Mouse (Mus musculus) neural tube, embryonic 12.5 days (tissue): ENCODE results near the gene Pnpla1. TPM values are rescaled to one million over a fixed set of nuclear protein-coding genes. Genes with fewer than 3 reads are reported as not detected.

Experiments
- ATAC-seq: fragments of 200-750 bp; cut with Nextera tagmentation; 2 replicates; pipeline ENCODE4 v1.8.0; 2017; ENCODE audit warnings: low read depth, mild to moderate bottlenecking, moderate TSS enrichment, moderate library complexity; ENCODE audit not compliant: low FRiP score
- H3K27ac ChIP-seq: fragments of 300-500 bp; sonication (generic); 2 replicates; pipeline ENCODE4 v1.5.1; 2016
- H3K27me3 ChIP-seq: fragments of 300-500 bp; sonication (generic); replicated peaks from 2 replicates; pipeline ENCODE4 v1.6.1; 2016; ENCODE audit warnings: mild to moderate bottlenecking
- H3K36me3 ChIP-seq: fragments of 300-500 bp; sonication (generic); 2 replicates; pipeline ENCODE4 v1.6.1; 2016; ENCODE audit warnings: mild to moderate bottlenecking
- H3K4me1 ChIP-seq: fragments of 300-500 bp; sonication (generic); 2 replicates; pipeline ENCODE4 v1.6.1; 2016
- H3K4me2 ChIP-seq: fragments of 300-500 bp; sonication (generic); replicated peaks from 2 replicates; pipeline ENCODE4 v1.6.1; 2016; ENCODE audit warnings: mild to moderate bottlenecking
- H3K4me3 ChIP-seq: fragments of 300-500 bp; sonication (generic); 2 replicates; pipeline ENCODE4 v1.5.1; 2016
- H3K9ac ChIP-seq: fragments of 300-500 bp; sonication (generic); 2 replicates; pipeline ENCODE4 v1.6.1; 2016; ENCODE audit warnings: mild to moderate bottlenecking
- H3K9me3 ChIP-seq: fragments of 300-500 bp; sonication (generic); 2 replicates; pipeline ENCODE4 v1.6.1; 2016; ENCODE audit warnings: mild to moderate bottlenecking
- WGBS: fragments of 180-500 bp; shearing (Covaris S2); methylation state at CpG from one replicate; pipeline ENCODE4 v1.1.7; 2016; 5-methylcytosine and 5-hydroxymethylcytosine counted together
- polyA plus RNA-seq: library from polyadenylated mRNA; unstranded; fragments of >200 nt; fragmentation: Nextera tagmentation; extraction: Ambion mirVana; gene quantifications from 2 replicates; pipeline ENCODE4 v1.2.1, GENCODE M21; 2016

Gene Pnpla1
- polyA plus RNA-seq, 1 experiment from 2014 or later: not detected

DNA sequence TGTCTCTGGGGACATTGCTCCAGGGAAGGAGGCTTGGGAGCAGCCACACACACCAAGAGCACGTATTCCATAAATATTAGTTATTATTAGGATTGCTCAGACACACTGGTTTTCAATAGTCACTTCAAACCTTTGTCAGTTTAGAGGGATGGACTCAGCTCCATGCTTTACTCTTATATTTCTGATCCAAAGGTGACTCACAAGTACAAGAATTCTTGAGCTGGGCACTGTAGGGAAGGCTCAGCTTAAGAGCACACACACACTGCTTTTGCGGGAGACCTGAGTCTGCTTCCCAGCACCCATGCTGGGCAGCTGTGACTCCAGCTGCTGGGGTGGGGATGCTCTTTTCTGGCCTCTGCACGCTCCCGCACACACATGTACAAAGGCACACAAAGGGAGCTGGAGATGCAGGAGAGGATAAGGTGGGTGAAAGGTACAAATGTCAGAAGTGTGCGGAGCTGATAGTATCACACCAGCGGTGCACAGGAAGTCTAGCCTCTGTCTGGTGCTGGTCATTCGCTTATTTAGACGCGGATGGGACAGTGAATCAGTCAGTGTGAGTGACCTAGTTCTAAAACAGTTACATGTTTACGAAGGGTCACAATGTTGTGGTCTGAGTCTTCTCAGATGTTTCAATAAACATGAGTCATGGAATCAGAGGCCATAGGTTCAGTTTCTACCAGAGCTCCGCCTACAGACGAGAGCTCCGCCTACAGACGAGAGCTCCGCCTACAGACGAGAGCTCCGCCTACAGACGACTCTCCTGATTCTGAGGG lies 73.4 kb downstream of the Pnpla1 start:
- Histone ChIP-seq H3K9ac (no peak overlapping the region), H3K27me3 (no peaks in the 10 kb centered on the region), H3K9me3 (no peaks in the 10 kb centered on the region), H3K27ac (no peak overlapping the region), H3K36me3 (no peaks in the 10 kb centered on the region), H3K4me1 (peaks cover 9% of the 10 kb centered on the region), H3K4me3 (no peak overlapping the region), H3K4me2 (no peak overlapping the region)
- no peak for ATAC-seq
- WGBS: 90% methylated on average over 18 of the region's 18 CpGs

DNA sequence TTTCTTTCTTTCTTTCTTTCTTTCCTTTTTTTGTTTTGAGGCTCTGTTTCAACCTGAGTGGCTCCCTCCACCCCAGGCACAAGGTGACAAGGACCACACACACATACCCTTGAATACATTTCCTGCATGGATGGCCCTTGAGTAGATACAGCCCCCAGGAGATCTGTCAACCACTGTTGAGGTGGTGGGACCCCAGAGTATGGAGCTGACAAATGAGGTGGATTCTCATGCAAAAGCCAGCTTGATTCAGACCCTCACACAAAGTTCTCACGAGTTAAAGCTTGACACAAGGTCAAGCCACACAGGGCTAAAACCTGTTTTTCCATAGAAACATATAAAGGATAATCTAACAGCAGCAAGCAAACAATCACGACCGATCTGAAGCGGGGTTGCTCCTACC lies 74.1 kb downstream of the Pnpla1 start:
- Histone ChIP-seq H3K4me1 (peaks cover 9% of the 10 kb centered on the region), H3K4me3 (no peak overlapping the region), H3K9me3 (no peaks in the 10 kb centered on the region), H3K9ac (no peak overlapping the region), H3K36me3 (no peaks in the 10 kb centered on the region), H3K27ac (no peak overlapping the region), H3K4me2 (no peak overlapping the region), H3K27me3 (no peaks in the 10 kb centered on the region)
- WGBS: 93% methylated on average over 4 of the region's 4 CpGs
- no peak for ATAC-seq

DNA sequence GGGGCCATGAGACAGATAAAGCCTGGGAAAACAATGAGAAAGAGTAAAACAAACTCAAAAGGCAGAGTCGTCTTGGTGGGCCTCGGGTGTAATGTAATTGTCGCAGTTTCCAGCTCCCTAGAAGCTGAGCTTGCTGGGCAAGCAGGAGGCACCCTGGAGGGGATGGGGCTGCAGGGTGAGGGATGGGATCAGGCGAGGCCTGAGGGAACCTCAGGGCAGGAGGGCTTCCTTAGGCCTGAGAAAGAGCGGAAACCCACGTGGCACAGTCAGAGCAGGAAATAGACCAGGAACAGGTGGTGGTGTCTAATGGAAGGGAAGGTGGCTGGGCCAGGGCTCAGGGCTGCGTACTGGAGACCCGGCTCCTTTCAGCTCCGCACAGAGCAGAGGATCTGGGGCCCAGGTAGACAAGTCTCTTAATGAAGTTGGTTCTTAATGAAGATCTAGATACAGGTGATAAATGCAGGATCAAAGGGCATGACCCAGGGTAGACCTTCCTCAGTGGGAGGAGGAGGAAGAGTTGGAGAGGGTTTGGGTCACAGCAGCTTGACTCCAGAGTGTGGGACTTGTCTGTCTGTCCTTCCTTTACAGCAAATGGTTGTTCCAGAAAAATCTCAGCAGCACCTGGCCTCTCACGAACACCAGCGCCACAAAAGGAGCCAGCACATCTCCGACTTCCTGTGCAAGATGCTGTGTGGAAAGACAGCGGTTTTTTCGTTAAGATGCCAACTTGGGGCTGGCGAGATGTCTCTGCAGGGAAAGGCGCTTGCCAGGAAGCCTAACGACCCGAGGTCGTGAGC lies 76.1 kb downstream of the Pnpla1 start:
- no peaks in the 10 kb centered on the region for H3K27me3 ChIP-seq
- peaks cover 9% of the 10 kb centered on the region for H3K4me1 ChIP-seq
- no peak overlapping the region for H3K27ac ChIP-seq
- no peaks in the 10 kb centered on the region for H3K9me3 ChIP-seq
- H3K9ac ChIP-seq: no peak overlapping the region
- no peaks in the 10 kb centered on the region for H3K36me3 ChIP-seq
- no peak overlapping the region for H3K4me3 ChIP-seq
- ATAC-seq: no peak
- H3K4me2 ChIP-seq: no peak overlapping the region
- WGBS: 75% methylated on average over 19 of the region's 19 CpGs

DNA sequence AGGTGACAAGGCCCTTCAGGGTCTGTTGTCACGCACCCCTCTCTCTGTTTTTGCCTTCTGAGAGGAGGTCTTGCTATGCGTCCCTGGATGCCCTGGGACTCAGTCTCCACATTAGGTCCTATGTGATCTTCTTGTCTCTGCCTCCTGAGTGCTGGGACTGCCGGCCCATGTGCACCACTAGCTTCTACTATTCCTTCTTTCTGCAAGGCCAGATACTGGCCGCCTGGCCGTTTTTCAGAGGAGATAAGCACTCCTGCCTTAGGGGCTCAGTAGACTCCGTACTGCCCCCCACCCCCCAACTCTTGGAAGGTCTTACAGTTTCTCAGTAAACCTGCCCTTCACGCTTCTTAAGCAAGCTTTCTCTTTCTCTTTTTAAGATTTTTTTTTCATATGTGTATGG lies 77.9 kb downstream of the Pnpla1 start:
- Histone ChIP-seq H3K4me2 (no peak overlapping the region), H3K4me3 (no peak overlapping the region), H3K27me3 (no peaks in the 10 kb centered on the region), H3K4me1 (no peaks in the 10 kb centered on the region), H3K9ac (no peak overlapping the region), H3K9me3 (no peaks in the 10 kb centered on the region), H3K36me3 (no peaks in the 10 kb centered on the region), H3K27ac (no peak overlapping the region)
- no peak for ATAC-seq
- WGBS: 90% methylated on average over 7 of the region's 7 CpGs

DNA sequence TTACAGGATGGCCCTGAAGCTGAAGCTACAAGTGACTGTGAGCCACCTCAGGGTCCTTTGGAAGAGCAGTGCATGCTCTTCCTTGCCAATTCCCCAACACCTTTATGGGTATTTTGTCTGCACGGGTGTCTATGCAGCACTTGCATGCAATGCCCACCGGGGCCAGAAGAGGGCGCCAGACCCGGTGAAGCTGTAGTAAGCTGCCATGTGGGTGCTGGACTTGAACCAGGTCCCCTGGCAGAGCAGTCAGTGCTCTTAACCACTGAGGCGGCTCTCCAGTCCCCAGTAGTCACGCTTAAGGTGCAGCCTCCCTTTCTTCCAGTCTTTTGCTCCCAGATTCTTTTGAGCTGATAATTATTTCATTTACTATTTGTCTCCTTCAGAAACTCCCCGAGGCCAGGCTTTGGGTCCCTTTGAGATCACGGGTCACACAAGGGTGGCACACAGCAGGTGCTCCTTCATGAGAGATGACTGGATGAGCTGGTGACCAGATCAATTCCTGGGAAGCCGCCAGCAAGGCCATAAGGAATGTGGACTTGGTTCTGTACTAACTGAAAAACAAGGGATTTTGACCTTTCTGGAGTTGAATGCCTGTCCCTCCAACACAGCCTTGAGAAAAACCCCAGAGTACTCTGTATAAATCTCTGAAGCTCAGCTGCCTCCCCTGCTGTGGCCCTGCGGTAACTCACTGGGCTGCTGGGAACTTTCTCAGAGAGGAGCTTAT lies 78.6 kb downstream of the Pnpla1 start:
- ATAC-seq: no peak
- no peak overlapping the region for H3K4me2 ChIP-seq
- no peak overlapping the region for H3K9ac ChIP-seq
- H3K4me1 ChIP-seq: no peaks in the 10 kb centered on the region
- H3K4me3 ChIP-seq: no peak overlapping the region
- no peaks in the 10 kb centered on the region; the same call in 1 of the 2 replicates for H3K9me3 ChIP-seq
- no peak overlapping the region for H3K27ac ChIP-seq
- no peaks in the 10 kb centered on the region for H3K27me3 ChIP-seq
- 81% methylated on average over 10 of the region's 10 CpGs for WGBS
- no peaks in the 10 kb centered on the region for H3K36me3 ChIP-seq

Other genes starting within 250 kb of the Pnpla1 start
- gene Srpk1, start 235.7 kb upstream of the Pnpla1 start, polyA plus RNA-seq: 96.1 and 107 TPM in 2 replicates
- gene Slc26a8, start 168.2 kb upstream of the Pnpla1 start, polyA plus RNA-seq: 0.45 and 0.75 TPM in 2 replicates
- gene Mapk14, start 167.1 kb upstream of the Pnpla1 start, polyA plus RNA-seq: 40.8 and 42.7 TPM in 2 replicates
- gene AC170998.1, start 132.3 kb upstream of the Pnpla1 start, polyA plus RNA-seq: 2.6 and 3.3 TPM in 2 replicates
- 1.5 and 1.9 TPM in 2 replicates for gene Mapk13, start 89.1 kb upstream of the Pnpla1 start, polyA plus RNA-seq
- gene Brpf3, start 57.3 kb upstream of the Pnpla1 start, polyA plus RNA-seq: 10.9 and 12.1 TPM in 2 replicates
- gene 4930539E08Rik, start 56.9 kb downstream of the Pnpla1 start, polyA plus RNA-seq: 0.09 and 0.38 TPM in 2 replicates
- gene Pxt1, start 85.4 kb downstream of the Pnpla1 start, polyA plus RNA-seq: not detected in 2 replicates
- gene Kctd20, start 93.5 kb downstream of the Pnpla1 start, polyA plus RNA-seq: 115 and 117 TPM in 2 replicates
- gene Stk38, start 149.6 kb downstream of the Pnpla1 start, polyA plus RNA-seq: 148 and 157 TPM in 2 replicates
- 642 and 679 TPM in 2 replicates for gene Srsf3, start 174.2 kb downstream of the Pnpla1 start, polyA plus RNA-seq
- gene Cdkn1a, start 232.6 kb downstream of the Pnpla1 start, polyA plus RNA-seq: 34.8 and 41.6 TPM in 2 replicates